Mouse (Mus musculus) embryonic fibroblast, embryonic 13.5 days (primary cell): ENCODE data around the gene Poglut1. TPM values are rescaled to one million over a fixed set of nuclear protein-coding genes. Genes with fewer than 3 reads are reported as not detected.
A peak's percentile ranks its signal among the peaks of the same experiment; 100 is the strongest.

Experiments
- H3K27ac ChIP-seq: 2 replicates; pipeline ENCODE4 v1.5.1; 2012; ENCODE audit warnings: low read length, control low read depth, inconsistent platforms; ENCODE audit not compliant: insufficient read depth
- H3K4me1 ChIP-seq: 2 replicates; pipeline ENCODE4 v1.6.1; 2011; ENCODE audit warnings: low read length; ENCODE audit not compliant: control insufficient read depth, insufficient read depth
- H3K4me3 ChIP-seq: 2 replicates; pipeline ENCODE4 v1.5.1; 2011; ENCODE audit warnings: mild to moderate bottlenecking, control low read depth, low read length; ENCODE audit not compliant: insufficient read depth
- CTCF ChIP-seq: IDR thresholded peaks from 2 replicates; pipeline ENCODE4 v1.5.1; 2011; ENCODE audit warnings: mild to moderate bottlenecking, control low read depth, low read length, moderate library complexity, borderline replicate concordance; ENCODE audit not compliant: insufficient read depth
- POLR2A ChIP-seq: IDR thresholded peaks from 2 replicates; pipeline ENCODE4 v1.6.1; 2011; ENCODE audit warnings: low read depth, mild to moderate bottlenecking, control low read depth, low read length, moderate library complexity
- polyA plus RNA-seq: library from polyadenylated mRNA; stranded (reverse); fragments of >200 nt; gene quantifications from 2 replicates; pipeline ENCODE4 v1.2.4, GENCODE M21; 2011; ENCODE audit warnings: low read depth; ENCODE audit not compliant: missing spikeins, insufficient read length

The Poglut1 gene
- polyA plus RNA-seq, 1 experiment = 67.0 TPM

DNA sequence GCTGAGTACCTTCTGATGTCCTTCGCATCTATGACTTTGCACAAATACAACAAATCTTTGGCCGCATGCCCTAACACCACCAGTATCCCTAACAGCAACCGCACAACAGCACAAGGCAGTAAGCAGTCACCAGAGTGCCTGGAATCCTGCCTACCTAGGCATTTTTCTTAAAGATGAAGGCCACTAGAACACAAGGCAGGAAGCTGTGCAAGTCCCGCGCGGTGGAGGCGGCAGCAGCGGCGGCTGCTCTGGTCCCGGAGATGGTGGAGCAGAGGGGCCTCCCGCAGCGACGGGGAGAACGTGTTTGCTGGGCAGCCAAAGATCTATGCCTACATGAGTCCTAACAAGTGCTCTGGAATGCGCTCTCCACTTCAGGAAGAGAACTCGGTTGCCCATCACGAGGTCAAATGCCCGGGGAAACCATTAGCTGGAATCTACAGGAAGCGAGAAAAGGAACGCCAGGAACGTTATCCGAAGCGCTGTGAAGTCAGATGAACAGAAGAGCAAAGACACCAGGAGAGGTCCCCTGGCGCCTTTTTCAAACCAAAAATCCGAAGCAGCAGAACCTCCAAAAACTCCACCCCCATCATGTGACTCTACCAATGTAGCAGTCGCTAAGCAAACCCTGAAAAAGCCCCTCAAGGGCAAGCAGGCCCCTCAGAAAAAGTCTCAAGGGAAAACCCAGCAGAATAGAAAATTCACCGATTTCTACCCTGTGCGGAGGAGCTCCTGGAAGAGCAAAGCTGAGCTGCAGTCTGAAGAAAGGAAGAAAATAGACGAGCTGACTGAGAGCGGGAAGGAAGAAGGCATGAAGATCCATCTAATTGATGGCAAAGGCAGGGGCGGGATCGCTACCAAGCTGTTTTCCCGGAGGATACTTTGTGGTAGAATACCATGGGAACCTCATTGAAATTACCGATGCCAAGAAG, 73.5 kb downstream of the Poglut1 start:
- peak overlapping the region; percentile 8; the same call in 1 of the 2 replicates for H3K27ac ChIP-seq
- H3K4me1 ChIP-seq = peaks cover 2% of the 10 kb centered on the region; the same call in 1 of the 2 replicates
- no peak overlapping the region for H3K4me3 ChIP-seq
- TF ChIP-seq CTCF = no peak
- 0 out of 2 replicates have a peak, but pooled peaks have one; percentile 18 for TF ChIP-seq POLR2A

DNA sequence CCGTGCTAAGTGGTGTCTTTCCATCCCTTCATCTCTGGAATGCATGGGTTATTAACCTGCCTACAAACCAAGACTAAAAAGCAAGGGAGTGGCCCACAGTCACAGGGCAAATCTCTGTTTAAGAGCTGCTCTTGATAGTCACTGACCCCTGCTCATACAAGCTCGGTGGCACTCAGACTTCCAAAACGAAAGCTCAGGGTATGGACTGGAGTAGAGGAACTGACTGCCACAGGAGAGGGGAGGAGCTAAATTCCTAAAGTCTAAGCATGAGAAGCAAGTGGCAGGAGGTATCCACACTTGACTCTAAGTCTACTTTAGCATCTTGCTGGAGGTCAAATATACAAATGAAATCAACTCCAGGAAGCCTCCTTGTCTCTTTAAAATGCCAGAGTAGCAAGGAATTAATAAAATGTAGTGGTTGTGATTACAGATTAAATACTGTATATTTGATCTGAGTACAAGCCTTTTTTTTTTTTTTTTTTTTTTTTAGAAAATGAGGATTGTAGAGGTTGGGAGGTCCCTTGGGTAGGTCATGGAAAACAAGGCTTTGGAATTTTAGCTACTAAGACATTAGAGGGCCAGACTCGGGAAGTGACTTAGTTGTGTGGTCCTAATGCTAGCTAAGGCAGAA, 74.3 kb downstream of the Poglut1 start:
- no peak overlapping the region for H3K4me3 ChIP-seq
- peaks cover 2% of the 10 kb centered on the region; the same call in 1 of the 2 replicates for H3K4me1 ChIP-seq
- TF ChIP-seq POLR2A = no peak
- no peak for TF ChIP-seq CTCF
- no peak overlapping the region for H3K27ac ChIP-seq

Other genes with a start within 250 kb of the Poglut1 start
- not detected in 2 replicates for gene Maats1, start 208.1 kb downstream of the Poglut1 start, polyA plus RNA-seq
- 93.2 and 102 TPM in 2 replicates for gene Cox17, start 203.3 kb downstream of the Poglut1 start, polyA plus RNA-seq
- gene Gm21987, start 203.2 kb downstream of the Poglut1 start, polyA plus RNA-seq = 1.4 TPM in 1 of 2 replicates, not detected in the other
- 0.60 and 1.0 TPM in 2 replicates for gene Popdc2, start 188.0 kb downstream of the Poglut1 start, polyA plus RNA-seq
- 1.2 and 2.2 TPM in 2 replicates for gene Pla1a, start 117.1 kb downstream of the Poglut1 start, polyA plus RNA-seq
- 53.9 and 66.6 TPM in 2 replicates for gene Adprh, start 97.6 kb downstream of the Poglut1 start, polyA plus RNA-seq
- 22.9 and 62.4 TPM in 2 replicates for gene Cd80, start 94.7 kb downstream of the Poglut1 start, polyA plus RNA-seq
- 29.0 and 38.0 TPM in 2 replicates for gene Timmdc1, start 27.6 kb downstream of the Poglut1 start, polyA plus RNA-seq
- 127 and 143 TPM in 2 replicates for gene Tmem39a, start 8.4 kb upstream of the Poglut1 start, polyA plus RNA-seq
- gene Arhgap31, start 163.0 kb upstream of the Poglut1 start, polyA plus RNA-seq = 27.7 and 31.1 TPM in 2 replicates
- 10.1 and 12.0 TPM in 2 replicates for gene B4galt4, start 192.0 kb upstream of the Poglut1 start, polyA plus RNA-seq